Mouse (Mus musculus): ENCODE measurements at regions not wholly inside any gene's neighbourhood (a gene's known extent, or its start where the extent isn't known, plus 50 kb on each side); places are given as distances from the start of the nearest gene placed in this dataset.

- TF ChIP-seq CTCF (IDR thresholded peaks at IDR 0.05; ENCODE audit: control insufficient read depth, insufficient read depth, insufficient read length): no peak
- TF ChIP-seq MYOG (IDR thresholded peaks at IDR 0.05; ENCODE audit: control insufficient read depth, extremely low read depth, insufficient read length): no peak
- no peak for TF ChIP-seq CEBPB (IDR thresholded peaks at IDR 0.05; ENCODE audit: low read depth)
- no peak for TF ChIP-seq MAX (IDR thresholded peaks at IDR 0.05)
- no peak for TF ChIP-seq MYOD1 (IDR thresholded peaks at IDR 0.05; ENCODE audit: control insufficient read depth, insufficient read length, low read depth)
- peak; percentile 38 for TF ChIP-seq USF1 (IDR thresholded peaks at IDR 0.05; ENCODE audit: low read depth)
- no peak for TF ChIP-seq FOSL1 (IDR thresholded peaks at IDR 0.05; ENCODE audit: insufficient read depth, low read length, poor library complexity, severe bottlenecking)
Measured at GRCm38 (mm10) chr2:75607010-75607915, 51.8 kb upstream of the Hnrnpa3 start.

Data from C2C12 (cell line).